Mouse (Mus musculus): ENCODE measurements at regions not wholly inside any gene's neighbourhood (a gene's known extent, or its start where the extent isn't known, plus 50 kb on each side); places are given as distances from the start of the nearest gene placed in this dataset.

DNA sequence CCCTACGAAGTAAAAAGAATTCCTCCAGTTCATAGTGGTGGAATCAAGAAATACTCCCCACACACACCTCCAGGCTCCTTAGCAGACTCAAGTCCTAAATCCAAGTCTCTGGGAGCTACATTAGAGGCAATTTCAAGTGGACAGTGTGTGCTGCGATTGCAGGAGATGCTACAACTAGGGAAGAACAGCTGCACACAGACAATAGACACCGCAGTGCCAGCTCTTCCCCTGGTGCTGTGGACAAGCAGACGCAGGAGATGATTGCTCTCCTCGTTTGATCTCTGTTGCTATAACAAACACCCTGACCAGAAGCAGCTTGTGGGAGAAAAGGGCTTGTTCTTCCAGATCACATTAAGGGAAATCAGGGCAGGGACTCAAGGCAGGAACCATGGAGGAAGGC is 517.1 kb upstream of the Adam5 start:
- DNase-seq (ENCODE audit: low spot score in 2 of 2): no peak

DNA sequence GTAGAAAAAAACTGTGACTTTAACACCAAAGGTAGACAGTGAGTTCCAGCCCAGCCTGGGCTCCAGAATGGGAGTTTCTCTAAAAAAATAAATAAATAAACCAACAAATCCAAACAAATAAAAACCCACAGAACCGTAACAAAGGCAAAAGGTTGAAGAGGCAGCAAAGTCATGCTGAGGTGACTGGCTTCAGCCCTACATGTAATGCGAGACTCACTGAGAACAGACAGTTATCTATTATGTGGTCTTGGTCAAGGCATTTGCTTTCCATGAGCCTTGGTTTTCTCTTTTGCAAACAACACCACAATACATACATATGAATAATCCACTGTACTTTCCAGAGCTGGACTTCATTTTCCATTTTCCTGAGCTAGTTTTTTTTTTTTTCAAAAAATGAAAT is 516.6 kb upstream of the Adam5 start:
- DNase-seq (ENCODE audit: low spot score in 2 of 2): no peak

DNA sequence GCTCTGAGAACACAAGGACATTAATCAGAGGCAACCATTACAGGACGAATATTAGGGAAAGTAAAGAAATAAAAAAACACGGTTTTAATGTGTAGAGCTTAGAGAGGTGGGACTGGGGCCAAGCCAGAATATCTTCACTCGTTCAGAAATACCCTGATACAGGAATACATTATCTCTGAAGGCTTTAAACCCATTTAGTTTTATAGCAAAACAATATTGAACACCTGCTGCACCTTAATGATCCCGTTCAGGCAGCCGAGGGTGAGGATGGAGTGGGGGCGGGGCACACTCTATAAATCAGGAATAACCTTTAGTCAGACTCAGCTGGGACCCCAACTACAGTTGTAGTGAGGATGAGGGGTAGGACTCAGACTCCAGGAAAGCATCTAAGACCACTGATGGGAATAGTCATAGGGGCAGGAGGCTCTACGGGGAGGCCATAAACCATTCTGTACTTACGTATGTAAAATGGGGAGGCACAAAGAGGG is 508.0 kb upstream of the Adam5 start:
- DNase-seq (ENCODE audit: low spot score in 2 of 2): no peak

DNA sequence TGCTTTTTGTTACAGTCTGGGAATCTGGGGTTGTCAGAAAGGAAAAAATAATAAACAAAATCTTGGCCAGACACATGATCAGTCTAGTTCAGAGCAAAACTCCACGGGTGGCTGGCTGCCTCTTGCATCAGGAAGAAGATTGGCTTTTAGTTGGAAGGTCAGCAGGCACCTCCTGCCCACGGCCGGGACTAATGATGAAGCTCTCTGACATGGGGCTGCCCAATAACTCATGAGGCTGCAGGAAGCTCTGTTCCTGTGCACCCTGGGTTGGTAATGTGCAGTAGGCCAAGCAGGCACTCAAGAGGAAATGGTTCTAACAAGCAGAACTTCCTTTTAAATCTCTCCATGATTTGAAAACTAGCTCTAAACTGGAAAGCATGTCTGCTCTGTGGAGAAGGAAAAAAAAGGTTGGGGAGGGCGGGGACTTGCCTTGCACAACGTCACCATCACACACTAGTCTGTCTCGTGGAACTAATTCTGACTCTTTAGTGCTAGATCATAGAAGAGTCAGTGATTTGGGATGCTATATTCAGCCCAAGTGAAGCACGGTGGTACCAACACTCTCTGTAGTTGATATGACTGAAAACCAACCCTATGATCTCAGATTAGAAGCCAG is 507.1 kb upstream of the Adam5 start:
- no peak for DNase-seq (ENCODE audit: low spot score in 2 of 2)

DNA sequence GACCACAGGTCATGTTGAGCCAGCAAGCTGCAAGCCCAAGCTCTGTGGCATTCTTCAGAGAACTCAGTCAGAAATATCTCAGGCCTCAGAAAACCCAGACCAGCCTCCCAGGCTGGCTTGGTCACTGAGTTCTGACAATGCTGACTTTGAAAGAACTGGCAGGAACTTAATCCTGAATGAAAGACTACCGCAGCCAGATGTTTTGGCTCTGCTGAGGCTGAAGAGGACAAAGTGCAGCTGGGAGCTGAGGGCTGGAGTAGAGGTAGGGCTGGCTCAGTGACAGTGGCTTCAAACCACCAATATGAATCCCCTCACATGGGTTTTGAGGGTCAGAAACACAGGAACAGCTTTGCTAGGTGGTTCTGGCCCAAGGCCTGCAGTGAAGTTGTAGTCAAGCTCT is 505.6 kb upstream of the Adam5 start:
- DNase-seq (ENCODE audit: low spot score in 2 of 2): no peak

DNA sequence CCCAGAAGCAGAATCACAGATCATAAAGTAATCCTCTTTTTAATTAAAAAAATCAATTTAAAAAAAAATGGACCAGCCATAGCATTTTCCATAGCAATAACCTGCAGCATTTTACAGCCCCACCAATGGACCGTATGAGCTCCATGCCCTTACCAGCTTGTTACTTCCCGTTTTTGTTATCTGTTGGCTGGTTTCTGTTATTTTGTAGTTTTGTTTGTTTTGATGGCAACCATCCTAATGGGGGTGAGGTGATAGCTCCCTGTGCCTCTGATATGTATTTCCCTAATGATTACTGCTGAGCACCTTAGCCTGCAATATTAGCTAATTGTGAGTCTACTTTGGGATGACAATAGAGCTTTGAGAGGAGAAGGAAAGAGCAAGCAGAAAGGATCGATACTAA is 504.1 kb upstream of the Adam5 start:
- no peak for DNase-seq (ENCODE audit: low spot score in 2 of 2)

DNA sequence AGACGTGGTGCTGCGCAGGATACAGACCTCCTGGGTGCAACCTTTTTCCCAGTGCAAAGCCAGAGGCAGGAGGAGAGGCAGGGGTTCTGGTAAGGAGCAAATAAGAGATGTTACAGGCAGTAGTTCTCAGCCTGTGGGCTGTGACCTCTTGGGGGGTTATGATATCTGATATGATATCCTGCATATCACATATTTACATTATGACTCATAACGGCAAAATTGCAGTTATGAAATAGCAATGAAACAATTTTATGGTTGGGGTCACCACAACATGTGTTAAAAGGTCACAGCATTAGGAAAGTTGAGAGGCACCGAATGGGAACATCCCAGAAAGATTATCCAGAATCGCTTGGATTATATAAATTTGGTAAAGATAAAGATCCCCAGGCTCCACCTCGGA is 502.8 kb upstream of the Adam5 start:
- no peak for DNase-seq (ENCODE audit: low spot score in 2 of 2)

DNA sequence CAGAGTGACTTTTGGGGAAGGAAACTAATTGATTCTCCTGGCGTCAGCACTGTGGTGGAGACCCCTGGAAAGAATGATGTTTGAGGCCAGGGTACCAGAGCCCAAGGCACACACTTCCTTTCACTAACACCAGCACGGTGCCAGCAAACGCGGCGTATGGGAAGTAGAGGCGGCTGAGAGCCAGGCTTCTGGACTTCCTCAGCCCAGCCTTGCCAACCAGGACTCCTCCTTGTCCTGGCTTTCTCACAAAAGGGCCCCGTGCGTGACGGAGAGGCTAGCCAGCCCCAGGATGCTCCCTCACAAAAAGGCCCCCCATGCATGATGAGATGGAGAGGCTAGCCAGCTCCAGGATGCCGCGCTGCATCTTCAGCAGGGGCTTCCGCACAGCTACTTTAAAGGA is 502.1 kb upstream of the Adam5 start:
- no peak for DNase-seq (ENCODE audit: low spot score in 2 of 2)

DNA sequence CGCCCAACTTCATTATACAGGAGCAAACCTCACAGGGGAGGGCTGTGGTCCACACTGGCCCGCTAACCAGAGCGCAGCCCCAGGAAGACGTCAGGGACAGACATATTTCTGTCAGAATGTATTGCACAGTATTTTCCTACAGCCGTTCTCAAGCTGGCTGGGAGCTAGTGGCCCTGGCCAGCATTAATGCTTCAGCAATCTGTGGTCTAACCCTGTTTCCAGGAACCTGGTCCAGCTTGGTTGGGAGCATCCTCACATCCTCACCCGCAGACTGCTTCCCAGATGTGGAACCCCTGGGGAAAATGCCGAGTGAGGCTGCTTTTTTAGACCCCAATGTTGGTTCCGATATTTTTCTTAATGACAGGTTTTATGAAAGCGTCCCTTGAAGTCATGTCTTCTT is 500.6 kb upstream of the Adam5 start:
- DNase-seq (ENCODE audit: low spot score in 2 of 2): no peak

DNA sequence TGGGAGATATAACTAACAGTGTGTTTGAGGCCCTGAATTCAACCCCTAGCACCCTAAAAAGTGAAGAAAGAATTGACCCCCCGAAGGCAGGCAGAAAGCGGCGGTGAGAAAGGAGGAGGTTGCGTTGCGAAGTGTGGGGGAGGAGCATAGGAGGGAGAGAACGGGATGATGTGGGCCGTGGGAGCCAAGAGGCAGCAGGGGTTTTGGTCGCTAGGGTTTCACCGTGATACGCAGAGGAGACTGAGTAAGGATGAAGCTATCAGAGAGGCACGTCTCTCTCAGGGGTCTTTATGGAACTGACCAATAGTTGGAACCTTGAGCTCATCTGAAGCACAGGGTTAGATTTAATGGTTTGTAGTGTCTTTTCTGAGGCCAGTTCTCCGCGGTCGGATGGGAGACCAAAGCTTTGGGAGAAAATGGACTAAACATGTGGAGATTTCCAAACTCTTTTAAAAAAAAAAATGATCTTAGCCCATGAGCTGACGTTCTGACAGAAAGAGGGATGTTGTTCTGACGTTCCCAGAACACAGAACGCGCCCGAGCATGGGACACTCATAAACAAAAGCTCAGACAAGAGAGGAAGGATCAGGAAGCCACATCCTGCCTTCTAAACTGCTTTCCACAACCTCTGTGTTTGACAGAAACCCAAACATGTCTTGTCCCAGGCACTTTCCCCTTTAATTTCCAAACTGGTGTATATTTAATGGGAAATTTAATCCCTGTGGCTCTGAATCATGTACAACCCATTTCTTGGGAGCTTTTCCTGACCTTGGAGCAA is 499.7 kb upstream of the Adam5 start:
- DNase-seq (ENCODE audit: low spot score in 2 of 2): peak in 1 of 2 experiments; percentile 16

DNA sequence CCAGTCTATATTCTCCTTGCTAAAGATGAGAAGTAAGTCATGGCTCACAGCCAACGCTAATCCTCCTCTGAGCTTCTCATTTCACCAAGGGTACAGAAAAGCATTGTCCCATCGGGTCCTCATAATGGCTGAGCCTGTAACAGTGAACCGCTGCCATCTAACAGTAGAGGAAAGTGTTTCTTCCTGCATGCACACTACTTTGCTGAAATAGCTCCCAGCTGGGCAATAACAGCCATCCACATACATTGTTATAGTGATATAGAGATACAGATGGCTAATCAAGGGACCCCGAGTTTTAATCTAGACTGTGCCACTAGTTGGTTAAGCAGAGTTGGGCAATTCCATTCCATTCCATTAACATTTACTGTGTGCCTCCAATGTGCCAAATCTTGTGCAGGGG is 492.2 kb upstream of the Adam5 start:
- no peak for DNase-seq (ENCODE audit: low spot score in 2 of 2)

DNA sequence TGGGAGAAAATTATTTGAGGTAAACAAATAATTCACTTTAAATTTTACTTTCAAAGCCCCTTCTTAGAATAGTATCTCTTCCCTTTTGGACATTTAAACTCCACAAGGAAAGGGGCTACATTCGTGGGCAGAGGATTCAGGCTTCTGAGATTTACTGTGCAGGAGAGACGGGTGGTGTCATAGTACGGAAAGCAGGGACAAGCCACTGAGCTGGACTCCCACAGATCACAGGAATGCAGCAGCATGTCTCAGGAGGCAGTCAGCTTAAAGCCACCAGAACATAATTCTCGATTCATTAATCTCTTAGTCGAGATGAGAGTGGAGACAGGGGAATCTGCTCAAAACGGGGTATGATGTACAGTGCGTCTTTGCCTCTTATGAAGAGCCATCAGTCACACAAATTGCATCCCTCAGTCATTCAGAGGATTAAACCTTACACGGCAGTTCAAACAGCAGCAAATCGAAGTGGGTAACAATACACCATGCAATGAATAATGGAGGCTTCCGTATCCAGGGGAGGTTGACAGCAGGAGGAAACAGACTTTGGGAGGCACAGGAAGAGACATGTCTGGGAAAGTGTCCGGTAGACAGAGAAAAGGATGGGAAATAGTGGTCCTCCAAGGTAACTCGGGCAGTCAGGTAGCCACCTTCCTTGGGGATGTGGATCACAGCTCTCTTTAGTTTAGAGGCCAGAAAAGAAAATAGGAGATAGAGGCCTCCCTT is 487.8 kb upstream of the Adam5 start:
- DNase-seq (ENCODE audit: low spot score in 2 of 2): no peak

DNA sequence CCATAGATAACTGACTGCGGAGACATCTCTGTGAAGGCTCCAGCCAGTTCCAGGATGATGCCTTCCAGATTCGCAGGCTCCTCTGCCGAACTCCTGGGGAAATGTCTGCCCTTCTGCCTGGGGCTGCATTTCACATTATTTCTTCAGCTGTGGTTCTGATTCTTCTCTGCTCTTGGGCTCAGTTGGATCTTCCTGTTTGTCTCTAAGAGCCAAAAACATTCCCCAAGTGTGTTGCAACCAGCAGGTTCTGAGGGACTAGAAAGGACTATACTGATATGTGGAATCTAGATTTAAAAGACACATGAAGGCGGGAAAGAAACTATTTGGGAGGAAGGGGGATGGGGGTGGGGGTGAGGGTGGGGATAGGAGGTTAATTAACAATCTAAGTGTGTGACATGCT is 483.8 kb upstream of the Adam5 start:
- DNase-seq (ENCODE audit: low spot score in 2 of 2): no peak

DNA sequence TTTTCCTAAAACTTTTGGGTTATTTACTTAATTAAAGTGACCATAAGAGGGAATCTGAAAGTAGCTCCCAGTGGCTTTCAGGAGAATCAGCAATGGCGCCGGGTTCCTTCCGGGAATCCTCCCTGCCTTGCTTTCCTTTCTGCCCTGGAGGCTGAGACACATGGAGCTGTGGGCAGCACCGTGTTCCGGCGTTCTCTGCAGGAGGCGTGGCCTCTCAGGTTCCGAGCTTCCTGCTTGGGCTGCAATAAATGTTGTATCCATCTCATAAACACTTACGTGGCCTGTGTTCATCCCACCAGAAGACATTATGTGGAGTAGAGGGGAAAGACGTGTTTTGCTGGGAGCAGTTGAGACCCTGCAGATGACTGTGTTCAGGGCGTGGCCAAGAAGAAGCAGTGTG is 483.3 kb upstream of the Adam5 start:
- no peak for DNase-seq (ENCODE audit: low spot score in 2 of 2)

DNA sequence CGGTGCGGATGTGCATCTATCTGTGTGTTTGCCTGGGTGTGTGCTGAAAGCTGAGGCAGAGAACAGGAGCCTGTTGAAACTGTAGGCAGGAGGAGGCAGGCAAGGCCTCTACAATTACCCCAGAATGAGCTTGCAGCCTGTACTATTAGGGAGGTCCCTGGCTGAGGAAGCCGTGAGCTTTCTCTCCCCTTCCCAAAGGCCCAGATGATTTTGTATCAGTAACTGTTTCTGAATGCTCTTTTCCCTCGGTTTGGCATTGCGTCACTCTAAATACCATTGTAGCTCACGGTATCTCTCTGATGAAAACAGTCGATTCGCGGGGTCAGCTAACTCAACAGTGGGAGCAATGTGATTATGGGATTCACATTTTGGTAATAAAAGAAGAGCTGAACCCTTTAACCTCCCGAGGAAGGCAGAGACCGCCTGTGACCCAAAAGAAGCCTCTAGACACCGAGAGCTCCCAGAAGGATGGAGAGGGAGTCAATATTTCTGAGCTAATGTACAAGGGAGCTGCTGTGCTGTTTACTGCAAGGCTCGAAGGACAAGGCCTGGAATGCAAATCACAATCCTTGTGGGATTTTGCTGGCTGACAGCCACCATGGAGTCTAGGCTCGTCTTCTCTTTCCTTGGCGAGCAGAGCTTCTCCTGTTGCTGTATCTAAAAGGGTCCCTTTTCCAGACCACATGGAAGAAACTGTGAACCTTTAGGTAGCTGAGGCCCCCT is 482.8 kb upstream of the Adam5 start:
- no peak for DNase-seq (ENCODE audit: low spot score in 2 of 2)

Data from urinary bladder, adult 18-20 months (tissue).